Mouse (Mus musculus): ENCODE results near the gene Slc17a6. TPM values are rescaled to one million over a fixed set of nuclear protein-coding genes. Genes with fewer than 3 reads are reported as not detected.
"Not testable (repeated sequence)": the region's sequence is repeated elsewhere in the genome, so short reads cannot be mapped to it uniquely, and the experiment has no call there.

Slc17a6 gene
- polyA plus RNA-seq, 1 experiment = not detected

- no peak overlapping the region for H3K4me3 ChIP-seq (replicated peaks; ENCODE audit: extremely low read depth, low read depth, low read length)
- TF ChIP-seq CTCF (IDR thresholded peaks at IDR 0.05; ENCODE audit: insufficient read depth, low read length) (no peak), POLR2A (IDR thresholded peaks at IDR 0.05; ENCODE audit: borderline replicate concordance, extremely low read depth, low read depth, low read length) (no peak)
- no peak for DNase-seq
- H3K4me1 ChIP-seq (ENCODE audit: control insufficient read depth, insufficient read depth, low read length) = no peaks in the 10 kb centered on the region
- 8% methylated on average over 7 of the region's 7 CpGs for WGBS
Observed at GRCm38 (mm10) chr7:51633230-51633844, 11.5 kb downstream of the Slc17a6 start.

GRCm38 (mm10) chr7:51657152-51657551 lies 35.3 kb downstream of the Slc17a6 start:
- WGBS = 50% methylated on average over 3 of the region's 3 CpGs
- no peak for DNase-seq

GRCm38 (mm10) chr7:51662441-51662840 lies 40.6 kb downstream of the Slc17a6 start:
- 11% methylated on average over 5 of the region's 5 CpGs for WGBS
- TF ChIP-seq CTCF (IDR thresholded peaks at IDR 0.05; ENCODE audit: insufficient read depth, low read length) = no peak
- Histone ChIP-seq H3K4me3 (replicated peaks; ENCODE audit: extremely low read depth, low read depth, low read length) (no peak overlapping the region), H3K4me1 (ENCODE audit: control insufficient read depth, insufficient read depth, low read length) (no peaks in the 10 kb centered on the region)
- no peak for DNase-seq

More at GRCm38 (mm10) chr7:51657152-51657551, 35.3 kb downstream of the Slc17a6 start:
- TF ChIP-seq CTCF (IDR thresholded peaks at IDR 0.05; ENCODE audit: insufficient read depth, low read length) = no peak
- TF ChIP-seq POLR2A (IDR thresholded peaks at IDR 0.05; ENCODE audit: borderline replicate concordance, extremely low read depth, low read depth, low read length) = no peak
- Histone ChIP-seq H3K4me3 (replicated peaks; ENCODE audit: extremely low read depth, low read depth, low read length) (no peak overlapping the region), H3K4me1 (ENCODE audit: control insufficient read depth, insufficient read depth, low read length) (no peaks in the 10 kb centered on the region)

GRCm38 (mm10) chr7:51693539-51694217 lies 71.9 kb downstream of the Slc17a6 start:
- no peak for DNase-seq
- no peak for TF ChIP-seq CTCF (IDR thresholded peaks at IDR 0.05; ENCODE audit: insufficient read depth, low read length)
- TF ChIP-seq POLR2A (IDR thresholded peaks at IDR 0.05; ENCODE audit: borderline replicate concordance, extremely low read depth, low read depth, low read length) = no peak
- no peaks in the 10 kb centered on the region for H3K4me1 ChIP-seq (ENCODE audit: control insufficient read depth, insufficient read depth, low read length)
- WGBS = 80% methylated on average over 8 of the region's 8 CpGs
- no peak overlapping the region for H3K4me3 ChIP-seq (replicated peaks; ENCODE audit: extremely low read depth, low read depth, low read length)

DNA sequence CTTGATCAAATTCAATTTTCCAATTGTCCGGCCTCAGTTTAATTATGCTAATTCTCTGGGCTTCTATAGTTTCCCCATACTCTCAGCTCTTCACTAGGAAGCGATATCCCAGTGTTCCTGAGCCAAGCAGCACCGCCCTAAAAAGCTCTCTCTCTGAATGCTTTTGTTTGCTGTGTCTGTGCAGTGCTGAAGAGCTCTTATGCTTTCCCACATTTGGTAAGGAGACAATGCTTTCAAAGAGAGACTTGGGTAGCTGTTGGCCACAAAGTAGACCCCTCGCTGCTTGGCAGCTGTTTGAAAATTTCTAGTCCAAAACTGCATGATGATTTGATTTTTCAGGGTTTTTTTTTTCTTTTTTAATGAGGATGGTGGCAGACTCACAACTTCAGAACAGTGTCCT lies 72.6 kb downstream of the Slc17a6 start:
- 73% methylated on average over 4 of the region's 4 CpGs for WGBS
- TF ChIP-seq POLR2A (IDR thresholded peaks at IDR 0.05; ENCODE audit: borderline replicate concordance, extremely low read depth, low read depth, low read length) = no peak
- no peak for TF ChIP-seq CTCF (IDR thresholded peaks at IDR 0.05; ENCODE audit: insufficient read depth, low read length)
- Histone ChIP-seq H3K4me1 (ENCODE audit: control insufficient read depth, insufficient read depth, low read length) (no peaks in the 10 kb centered on the region), H3K4me3 (replicated peaks; ENCODE audit: extremely low read depth, low read depth, low read length) (no peak overlapping the region)
- DNase-seq = no peak

DNA sequence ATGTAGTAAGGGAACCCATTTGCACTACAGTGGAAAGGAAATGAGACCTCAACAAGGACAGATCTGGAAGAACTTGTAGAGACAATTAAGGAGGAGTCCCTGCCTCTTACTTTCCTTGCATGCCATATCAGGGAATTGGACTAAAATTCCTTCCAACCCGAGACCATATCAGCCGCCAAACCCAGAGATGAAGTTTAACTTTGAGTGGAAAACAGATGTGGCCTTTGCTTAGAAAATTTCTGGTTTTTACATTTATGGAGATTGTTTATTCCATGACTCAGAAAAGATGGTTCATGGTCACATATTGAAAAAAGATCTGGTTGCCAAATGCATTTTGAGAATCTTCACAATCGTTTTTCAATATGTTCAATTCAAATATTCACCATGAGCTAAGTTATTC lies 87.7 kb downstream of the Slc17a6 start:
- 62% methylated on average over 3 of the region's 3 CpGs for WGBS
- H3K4me3 ChIP-seq (replicated peaks; ENCODE audit: extremely low read depth, low read depth, low read length) = no peak overlapping the region
- DNase-seq = no peak
- no peak for TF ChIP-seq POLR2A (IDR thresholded peaks at IDR 0.05; ENCODE audit: borderline replicate concordance, extremely low read depth, low read depth, low read length)
- TF ChIP-seq CTCF (IDR thresholded peaks at IDR 0.05; ENCODE audit: insufficient read depth, low read length) = no peak
- H3K4me1 ChIP-seq (ENCODE audit: control insufficient read depth, insufficient read depth, low read length) = no peaks in the 10 kb centered on the region

- not testable (repeated sequence) for H3K4me3 ChIP-seq (replicated peaks; ENCODE audit: extremely low read depth, low read depth, low read length); H3K4me1 ChIP-seq (ENCODE audit: control insufficient read depth, insufficient read depth, low read length); DNase-seq
- WGBS = 63% methylated on average over 3 of the region's 3 CpGs
Observed at GRCm38 (mm10) chr7:51710346-51710745, 88.5 kb downstream of the Slc17a6 start.

DNA sequence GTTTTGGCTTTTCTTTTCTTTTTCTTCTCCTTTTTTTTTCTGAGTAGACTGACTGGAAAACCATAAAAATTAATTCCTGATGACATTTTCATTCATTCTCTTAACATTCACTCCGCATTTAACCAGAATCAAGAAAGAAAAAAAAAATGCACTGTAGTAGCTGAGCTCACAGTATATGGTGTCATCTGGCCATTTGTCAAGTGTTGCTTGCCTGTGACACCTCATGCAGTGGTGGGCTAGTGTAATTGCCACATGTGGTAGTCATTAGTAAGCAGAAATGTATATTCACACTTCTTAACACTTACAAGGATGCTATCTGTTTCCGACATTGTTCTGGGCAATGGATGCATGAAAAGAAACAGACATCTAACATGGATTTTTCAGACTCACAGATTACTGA lies 94.0 kb downstream of the Slc17a6 start:
- TF ChIP-seq CTCF (IDR thresholded peaks at IDR 0.05; ENCODE audit: insufficient read depth, low read length) = no peak
- no peak for TF ChIP-seq POLR2A (IDR thresholded peaks at IDR 0.05; ENCODE audit: borderline replicate concordance, extremely low read depth, low read depth, low read length)
- Histone ChIP-seq H3K4me3 (replicated peaks; ENCODE audit: extremely low read depth, low read depth, low read length) (no peak overlapping the region), H3K4me1 (ENCODE audit: control insufficient read depth, insufficient read depth, low read length) (no peaks in the 10 kb centered on the region)
- WGBS = 80% methylated on average over 2 of the region's 2 CpGs
- no peak for DNase-seq

Other genes starting within 250 kb of the Slc17a6 start
- gene Ano5, start 111.0 kb upstream of the Slc17a6 start, polyA plus RNA-seq (2012; rRNA removed) = 0.17 and 0.53 TPM in 2 replicates
- 1.5 TPM in 2 replicates for gene Gas2, start 240.0 kb downstream of the Slc17a6 start, polyA plus RNA-seq (2012; rRNA removed)
- gene Fancf, start 240.3 kb downstream of the Slc17a6 start, polyA plus RNA-seq (2012; rRNA removed) = 5.5 and 5.7 TPM in 2 replicates